Mouse (Mus musculus): ENCODE measurements around the gene Sdk1. TPM values are rescaled to one million over a fixed set of nuclear protein-coding genes. Genes with fewer than 3 reads are reported as not detected.

The Sdk1 gene
- polyA plus RNA-seq, 1 experiment from 2014 or later: 1.3 TPM

- Histone ChIP-seq H3K27ac (ENCODE audit: low read length) (no peak overlapping the region), H3K4me2 (ENCODE audit: low read depth, low read length) (no peak overlapping the region), H3K27me3 (ENCODE audit: control insufficient read depth, insufficient read depth, low read length) (no peaks in the 10 kb centered on the region), H3K4me3 (ENCODE audit: low read length) (no peak overlapping the region), H3K4me1 (ENCODE audit: control insufficient read depth, insufficient read depth, low read length) (peaks cover 4% of the 10 kb centered on the region; the same call in 1 of the 2 replicates), H3K9me3 (replicated peaks; ENCODE audit: control insufficient read depth, low read length) (no peaks in the 10 kb centered on the region), H3K9ac (ENCODE audit: low read length) (no peak overlapping the region), H3K36me3 (ENCODE audit: control insufficient read depth, insufficient read depth) (no peaks in the 10 kb centered on the region)
- 42% methylated on average over 3 of the region's 3 CpGs for WGBS
- no peak for ATAC-seq (replicated peaks; ENCODE audit: extremely low read depth, insufficient read depth, low FRiP score)
These were observed 669.2 kb downstream of the Sdk1 start for GRCm38 (mm10) chr5:141910444-141910843.

DNA sequence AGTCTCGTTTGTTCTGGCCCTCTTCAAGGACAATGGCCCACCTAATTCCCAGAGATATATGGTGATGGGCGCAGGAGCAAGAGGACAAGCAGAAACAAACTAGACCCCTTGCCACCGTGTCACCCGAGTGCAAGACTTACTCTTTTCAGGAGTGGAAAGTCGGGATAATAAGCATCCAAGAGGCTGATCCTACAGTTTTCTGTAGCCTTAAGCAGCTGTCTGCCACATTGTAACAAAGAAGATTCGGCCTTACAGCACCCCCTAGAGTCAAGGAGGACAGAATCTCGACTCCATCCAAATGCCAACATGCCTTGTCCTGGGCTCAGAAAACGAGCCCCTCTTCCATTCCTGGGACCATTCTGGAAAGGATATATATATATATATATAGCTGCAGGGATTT lies 669.6 kb downstream of the Sdk1 start:
- no peaks in the 10 kb centered on the region for H3K9me3 ChIP-seq (replicated peaks; ENCODE audit: control insufficient read depth, low read length)
- H3K27ac ChIP-seq (ENCODE audit: low read length): no peak overlapping the region
- no peak overlapping the region for H3K4me2 ChIP-seq (ENCODE audit: low read depth, low read length)
- WGBS: 51% methylated on average over 8 of the region's 8 CpGs
- peaks cover 4% of the 10 kb centered on the region; the same call in 1 of the 2 replicates for H3K4me1 ChIP-seq (ENCODE audit: control insufficient read depth, insufficient read depth, low read length)
- no peak overlapping the region for H3K4me3 ChIP-seq (ENCODE audit: low read length)
- no peak for ATAC-seq (replicated peaks; ENCODE audit: extremely low read depth, insufficient read depth, low FRiP score)
- H3K27me3 ChIP-seq (ENCODE audit: control insufficient read depth, insufficient read depth, low read length): no peaks in the 10 kb centered on the region
- H3K36me3 ChIP-seq (ENCODE audit: control insufficient read depth, insufficient read depth): no peaks in the 10 kb centered on the region
- no peak overlapping the region for H3K9ac ChIP-seq (ENCODE audit: low read length)

GRCm38 (mm10) chr5:141912881-141913280 lies 671.6 kb downstream of the Sdk1 start:
- H3K36me3 ChIP-seq (ENCODE audit: control insufficient read depth, insufficient read depth): no peaks in the 10 kb centered on the region
- no peak overlapping the region for H3K4me2 ChIP-seq (ENCODE audit: low read depth, low read length)
- no peaks in the 10 kb centered on the region for H3K27me3 ChIP-seq (ENCODE audit: control insufficient read depth, insufficient read depth, low read length)
- no peak overlapping the region for H3K27ac ChIP-seq (ENCODE audit: low read length)
- no peak overlapping the region for H3K4me3 ChIP-seq (ENCODE audit: low read length)
- H3K4me1 ChIP-seq (ENCODE audit: control insufficient read depth, insufficient read depth, low read length): peaks cover 6% of the 10 kb centered on the region; the same call in 1 of the 2 replicates
- H3K9ac ChIP-seq (ENCODE audit: low read length): no peak overlapping the region
- H3K9me3 ChIP-seq (replicated peaks; ENCODE audit: control insufficient read depth, low read length): no peaks in the 10 kb centered on the region
- 44% methylated on average over 7 of the region's 7 CpGs for WGBS
- ATAC-seq (replicated peaks; ENCODE audit: extremely low read depth, insufficient read depth, low FRiP score): no peak

DNA sequence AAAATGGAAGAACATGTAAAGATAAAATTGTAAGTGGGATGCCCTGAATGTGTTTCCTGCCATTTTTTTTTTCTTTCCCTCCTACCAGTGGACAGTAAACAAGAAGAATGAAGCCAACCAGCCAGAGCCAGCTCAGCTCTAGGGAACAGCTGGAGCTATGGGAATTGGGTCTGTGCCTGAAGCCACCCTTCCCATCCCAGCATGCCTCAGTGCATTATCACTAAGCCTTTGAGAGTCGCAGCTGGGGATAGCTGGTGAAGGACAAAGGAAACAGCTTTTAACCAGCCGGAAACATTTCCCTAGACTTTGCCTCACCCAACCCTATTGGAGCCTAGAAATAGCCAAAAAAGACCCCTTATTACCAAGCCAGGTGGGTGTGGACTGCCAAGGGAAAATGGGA lies 675.7 kb downstream of the Sdk1 start:
- no peaks in the 10 kb centered on the region for H3K36me3 ChIP-seq (ENCODE audit: control insufficient read depth, insufficient read depth)
- H3K4me1 ChIP-seq (ENCODE audit: control insufficient read depth, insufficient read depth, low read length): peaks cover 3% of the 10 kb centered on the region; the same call in 1 of the 2 replicates
- ATAC-seq (replicated peaks; ENCODE audit: extremely low read depth, insufficient read depth, low FRiP score): peak; percentile 23
- no peaks in the 10 kb centered on the region for H3K27me3 ChIP-seq (ENCODE audit: control insufficient read depth, insufficient read depth, low read length)
- H3K9me3 ChIP-seq (replicated peaks; ENCODE audit: control insufficient read depth, low read length): no peaks in the 10 kb centered on the region
- no peak overlapping the region for H3K9ac ChIP-seq (ENCODE audit: low read length)
- no peak overlapping the region for H3K27ac ChIP-seq (ENCODE audit: low read length)
- WGBS: 23% methylated on average over 2 of the region's 2 CpGs
- no peak overlapping the region for H3K4me3 ChIP-seq (ENCODE audit: low read length)
- no peak overlapping the region for H3K4me2 ChIP-seq (ENCODE audit: low read depth, low read length)

DNA sequence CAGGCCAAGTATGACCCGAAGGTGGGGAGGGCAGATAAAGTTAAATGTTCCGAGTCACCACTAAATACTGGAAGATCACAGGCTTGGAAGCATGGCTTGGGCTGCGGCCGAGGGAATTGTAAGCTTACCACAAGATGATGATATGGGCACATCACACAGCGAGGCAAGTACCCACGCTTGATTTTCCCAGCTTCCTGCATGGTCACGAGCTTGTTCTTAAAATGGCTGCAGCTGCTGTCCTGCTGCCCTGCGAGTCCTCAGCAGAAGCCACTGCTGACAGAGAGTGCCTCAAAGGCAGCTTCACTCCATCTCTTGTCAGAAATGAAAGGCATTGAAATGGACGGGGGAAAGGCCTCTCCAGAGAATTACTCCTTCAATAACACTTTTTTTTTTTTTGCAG lies 697.7 kb downstream of the Sdk1 start:
- Histone ChIP-seq H3K9me3 (replicated peaks; ENCODE audit: control insufficient read depth, low read length) (no peaks in the 10 kb centered on the region), H3K4me1 (ENCODE audit: control insufficient read depth, insufficient read depth, low read length) (no peaks in the 10 kb centered on the region), H3K9ac (ENCODE audit: low read length) (no peak overlapping the region), H3K4me2 (ENCODE audit: low read depth, low read length) (no peak overlapping the region), H3K27ac (ENCODE audit: low read length) (no peak overlapping the region), H3K27me3 (ENCODE audit: control insufficient read depth, insufficient read depth, low read length) (no peaks in the 10 kb centered on the region), H3K4me3 (ENCODE audit: low read length) (no peak overlapping the region), H3K36me3 (ENCODE audit: control insufficient read depth, insufficient read depth) (no peaks in the 10 kb centered on the region)
- no peak for ATAC-seq (replicated peaks; ENCODE audit: extremely low read depth, insufficient read depth, low FRiP score)
- 58% methylated on average over 9 of the region's 9 CpGs for WGBS

DNA sequence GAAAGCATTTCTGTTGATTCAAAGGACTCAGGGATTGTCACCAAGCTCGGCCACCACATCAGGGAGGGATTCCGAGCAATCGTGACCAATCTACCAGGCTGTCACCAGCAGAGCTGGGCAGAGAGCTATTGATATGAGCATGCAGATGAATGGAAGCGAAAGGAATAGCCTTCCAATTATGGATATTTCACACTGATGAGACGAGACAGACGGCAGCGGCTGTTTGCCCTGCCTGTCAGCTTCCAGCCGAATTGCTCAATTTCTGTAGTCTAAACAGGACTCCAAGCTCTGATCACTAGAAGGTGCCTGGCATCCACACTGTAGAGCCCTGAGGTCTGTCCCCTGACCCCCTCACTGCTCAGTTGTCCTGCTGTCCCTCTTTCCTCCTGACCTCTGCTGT lies 699.3 kb downstream of the Sdk1 start:
- H3K4me1 ChIP-seq (ENCODE audit: control insufficient read depth, insufficient read depth, low read length): no peaks in the 10 kb centered on the region
- ATAC-seq (replicated peaks; ENCODE audit: extremely low read depth, insufficient read depth, low FRiP score): no peak
- H3K4me3 ChIP-seq (ENCODE audit: low read length): no peak overlapping the region
- H3K36me3 ChIP-seq (ENCODE audit: control insufficient read depth, insufficient read depth): no peaks in the 10 kb centered on the region
- no peaks in the 10 kb centered on the region; the same call in 1 of the 2 replicates for H3K9me3 ChIP-seq (replicated peaks; ENCODE audit: control insufficient read depth, low read length)
- H3K9ac ChIP-seq (ENCODE audit: low read length): no peak overlapping the region
- 85% methylated on average over 8 of the region's 8 CpGs for WGBS
- no peak overlapping the region for H3K27ac ChIP-seq (ENCODE audit: low read length)
- no peaks in the 10 kb centered on the region for H3K27me3 ChIP-seq (ENCODE audit: control insufficient read depth, insufficient read depth, low read length)
- no peak overlapping the region for H3K4me2 ChIP-seq (ENCODE audit: low read depth, low read length)

GRCm38 (mm10) chr5:141950791-141951190 lies 709.5 kb downstream of the Sdk1 start:
- H3K9me3 ChIP-seq (replicated peaks; ENCODE audit: control insufficient read depth, low read length): no peaks in the 10 kb centered on the region
- no peak overlapping the region for H3K9ac ChIP-seq (ENCODE audit: low read length)
- ATAC-seq (replicated peaks; ENCODE audit: extremely low read depth, insufficient read depth, low FRiP score): no peak
- H3K27me3 ChIP-seq (ENCODE audit: control insufficient read depth, insufficient read depth, low read length): no peaks in the 10 kb centered on the region
- H3K27ac ChIP-seq (ENCODE audit: low read length): no peak overlapping the region
- H3K4me3 ChIP-seq (ENCODE audit: low read length): no peak overlapping the region
- H3K4me1 ChIP-seq (ENCODE audit: control insufficient read depth, insufficient read depth, low read length): no peaks in the 10 kb centered on the region
- WGBS: 84% methylated on average over 11 of the region's 11 CpGs
- no peaks in the 10 kb centered on the region for H3K36me3 ChIP-seq (ENCODE audit: control insufficient read depth, insufficient read depth)
- H3K4me2 ChIP-seq (ENCODE audit: low read depth, low read length): no peak overlapping the region

DNA sequence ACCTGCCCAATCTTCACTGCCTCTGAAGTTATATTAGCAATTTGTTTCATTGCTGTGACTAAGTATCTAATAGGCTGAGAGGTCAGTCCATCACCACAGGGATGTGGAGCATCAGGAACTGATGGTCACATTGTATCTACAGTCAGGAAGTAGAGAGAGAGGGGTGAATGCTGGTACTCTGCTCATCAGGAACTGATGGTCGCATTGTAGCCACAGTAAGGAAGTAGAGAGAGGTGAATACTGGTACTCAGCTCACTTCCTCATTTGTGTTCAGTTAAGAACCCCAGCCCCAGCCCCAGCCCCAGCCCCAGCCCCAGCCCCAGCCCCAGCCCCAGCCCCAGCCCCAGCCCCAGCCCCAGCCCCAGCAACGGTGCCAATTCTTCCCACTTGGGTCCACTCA lies 711.0 kb downstream of the Sdk1 start:
- Histone ChIP-seq H3K27ac (ENCODE audit: low read length) (no peak overlapping the region), H3K27me3 (ENCODE audit: control insufficient read depth, insufficient read depth, low read length) (no peaks in the 10 kb centered on the region), H3K9me3 (replicated peaks; ENCODE audit: control insufficient read depth, low read length) (no peaks in the 10 kb centered on the region), H3K4me2 (ENCODE audit: low read depth, low read length) (no peak overlapping the region), H3K4me3 (ENCODE audit: low read length) (no peak overlapping the region), H3K9ac (ENCODE audit: low read length) (no peak overlapping the region), H3K36me3 (ENCODE audit: control insufficient read depth, insufficient read depth) (no peaks in the 10 kb centered on the region), H3K4me1 (ENCODE audit: control insufficient read depth, insufficient read depth, low read length) (no peaks in the 10 kb centered on the region)
- no peak for ATAC-seq (replicated peaks; ENCODE audit: extremely low read depth, insufficient read depth, low FRiP score)
- 76% methylated on average over 2 of the region's 2 CpGs for WGBS

- H3K9ac ChIP-seq (ENCODE audit: low read length): no peak overlapping the region
- no peak overlapping the region for H3K27ac ChIP-seq (ENCODE audit: low read length)
- H3K4me2 ChIP-seq (ENCODE audit: low read depth, low read length): no peak overlapping the region
- no peak overlapping the region for H3K4me3 ChIP-seq (ENCODE audit: low read length)
- H3K36me3 ChIP-seq (ENCODE audit: control insufficient read depth, insufficient read depth): no peaks in the 10 kb centered on the region
- H3K27me3 ChIP-seq (ENCODE audit: control insufficient read depth, insufficient read depth, low read length): no peaks in the 10 kb centered on the region
- no peaks in the 10 kb centered on the region for H3K9me3 ChIP-seq (replicated peaks; ENCODE audit: control insufficient read depth, low read length)
- no peak for ATAC-seq (replicated peaks; ENCODE audit: extremely low read depth, insufficient read depth, low FRiP score)
- 83% methylated on average over 7 of the region's 7 CpGs for WGBS
- H3K4me1 ChIP-seq (ENCODE audit: control insufficient read depth, insufficient read depth, low read length): no peaks in the 10 kb centered on the region
These were observed 711.6 kb downstream of the Sdk1 start for GRCm38 (mm10) chr5:141952708-141953490.

Measured in heart, embryonic 16.5 days (tissue).